In genomic region chr10:42220418-42220952, GRCm38 (mm10) we compare ENCODE assay signal across 11 mouse cellular contexts. TPM values are rescaled to one million over a fixed set of nuclear protein-coding genes. Genes with fewer than 3 reads are reported as not detected.
A peak's percentile ranks its signal among the peaks of the same experiment; 100 is the strongest.
DNase-seq lines count a peak whose midpoint lies in the region; ATAC-seq and TF ChIP-seq lines count a peak whose summit lies in the region.
"Had no signal": no experiment of that assay in that cellular context is flagged by ENCODE, and none has a peak within 500 bp of the region (broad histone marks: within the 10 kb centered on the region; RNA-seq: fewer than 3 reads in every experiment).

No protein-coding gene starts in this region.

- no peak overlapping the region for H3K4me3 ChIP-seq in gastrocnemius, adult 2 months
- no peak overlapping the region for H3K4me3 ChIP-seq in liver, postnatal 0 days (ENCODE audit: low read depth, low read length)
- H3K4me3 ChIP-seq in forebrain, embryonic 13.5 days, result no peak overlapping the region

- no peak overlapping the region for H3K4me2 ChIP-seq in liver, postnatal 0 days (ENCODE audit: low read depth, low read length)
- H3K4me2 ChIP-seq in forebrain, embryonic 13.5 days, result no peak overlapping the region
- H3K4me2 ChIP-seq: heart, embryonic 11.5 days had no signal

- WGBS in liver, postnatal 0 days (ENCODE audit: insufficient replicate concordance), result 33% methylated on average over 5 of the region's 5 CpGs
- WGBS in forebrain, embryonic 13.5 days, result 74% methylated on average over 5 of the region's 5 CpGs

- peaks cover 49% of the 10 kb centered on the region for H3K4me1 ChIP-seq in liver, postnatal 0 days (ENCODE audit: insufficient read depth)
- H3K4me1 ChIP-seq in forebrain, embryonic 13.5 days, result peaks cover 19% of the 10 kb centered on the region

- 0 out of 2 replicates have a peak, but pooled peaks have one; percentile 26 for ATAC-seq in liver, postnatal 0 days
- no peak for ATAC-seq in forebrain, embryonic 13.5 days

- no peak for TF ChIP-seq CTCF in gastrocnemius, adult 2 months (IDR thresholded peaks at IDR 0.05)
- TF ChIP-seq CTCF in liver, postnatal 0 days (IDR thresholded peaks at IDR 0.05; ENCODE audit: low read depth), result no peak

- no peak for TF ChIP-seq EP300 in liver, postnatal 0 days (IDR thresholded peaks at IDR 0.05; ENCODE audit: low read depth)

- H3K27ac ChIP-seq in gastrocnemius, adult 2 months, result peak overlapping the region; percentile 41
- H3K27ac ChIP-seq in liver, postnatal 0 days (ENCODE audit: low read depth), result no peak overlapping the region
- H3K27ac ChIP-seq in forebrain, embryonic 13.5 days, result no peak overlapping the region

- intact Hi-C loops in gastrocnemius, adult 2 months (cut with DNase I), result no loop called here

- no peak overlapping the region for H3K9ac ChIP-seq in liver, postnatal 0 days (replicated peaks)
- no peak overlapping the region for H3K9ac ChIP-seq in forebrain, embryonic 13.5 days

- DNase-seq in gastrocnemius, adult 2 months, result no peak
- no peak for DNase-seq in gastrocnemius, postnatal 4 days (ENCODE audit: low spot score in 2 of 2)
- peak; percentile 72 to 73 for DNase-seq in spleen, postnatal 36 days (ENCODE audit: low spot score in 2 of 2)
- no peak for DNase-seq in spleen, postnatal 4 days (ENCODE audit: low spot score in 2 of 2)
- DNase-seq in liver, postnatal 0 days, result no peak
- no peak for DNase-seq in testis, postnatal 10 days (ENCODE audit: low spot score)
- no peak for DNase-seq in adrenal gland, adult 8-10 months
- DNase-seq: lung, postnatal 14 days; right cerebral cortex, postnatal 4 days had no signal

- no peaks in the 10 kb centered on the region for H3K27me3 ChIP-seq in liver, postnatal 0 days (ENCODE audit: insufficient read depth, low read length)
- no peaks in the 10 kb centered on the region for H3K27me3 ChIP-seq in forebrain, embryonic 13.5 days

- no peaks in the 10 kb centered on the region for H3K9me3 ChIP-seq in liver, postnatal 0 days (ENCODE audit: low read length)
- no peaks in the 10 kb centered on the region for H3K9me3 ChIP-seq in forebrain, embryonic 13.5 days (replicated peaks)

- H3K36me3 ChIP-seq in liver, postnatal 0 days (replicated peaks; ENCODE audit: insufficient read depth, low read length), result peaks cover 2% of the 10 kb centered on the region
- H3K36me3 ChIP-seq in forebrain, embryonic 13.5 days (ENCODE audit: poor library complexity, severe bottlenecking), result no peaks in the 10 kb centered on the region

RNA-seq across cellular contexts. Expression of gene Foxo3, which starts 56.1 kb away (rescaled TPM):
- 10 to 100 TPM; 25.7 to 40.5 TPM for total RNA-seq in gastrocnemius, adult 2 months (2021)
- 10 to 100 TPM; 43.8 to 46.4 TPM for total RNA-seq in gastrocnemius, postnatal 4 days (2021)
- polyA plus RNA-seq in liver, postnatal 0 days (2015; fragmentation: Nextera tagmentation; extraction: Ambion mirVana), result 8.4 and 9.4 TPM in 2 replicates
- 3.4 and 3.8 TPM in 2 replicates for polyA plus RNA-seq in forebrain, embryonic 13.5 days (2015; fragmentation: Nextera tagmentation; extraction: Ambion mirVana)
- total RNA-seq in adrenal gland, adult 8-10 months (2022), result 10 to 100 TPM; 57.7 to 70.0 (median 65.4) TPM

Comparison
In these comparisons a context has a peak if more than half of its experiments do, and no peak if none do; other contexts are left out.
1. DNase-seq: peak in spleen, postnatal 36 days (2 of 2); none in gastrocnemius, adult 2 months (single experiment), gastrocnemius, postnatal 4 days (0 of 2), spleen, postnatal 4 days (0 of 2), liver, postnatal 0 days (single experiment), testis, postnatal 10 days (single experiment) and adrenal gland, adult 8-10 months (single experiment).